Mouse (Mus musculus): Measurements from ENCODE around the gene Grip2. TPM values are rescaled to one million over a fixed set of nuclear protein-coding genes. Genes with fewer than 3 reads are reported as not detected.

Gene Grip2
- polyA plus RNA-seq, 1 experiment from 2014 or later = 0.21 TPM

DNA sequence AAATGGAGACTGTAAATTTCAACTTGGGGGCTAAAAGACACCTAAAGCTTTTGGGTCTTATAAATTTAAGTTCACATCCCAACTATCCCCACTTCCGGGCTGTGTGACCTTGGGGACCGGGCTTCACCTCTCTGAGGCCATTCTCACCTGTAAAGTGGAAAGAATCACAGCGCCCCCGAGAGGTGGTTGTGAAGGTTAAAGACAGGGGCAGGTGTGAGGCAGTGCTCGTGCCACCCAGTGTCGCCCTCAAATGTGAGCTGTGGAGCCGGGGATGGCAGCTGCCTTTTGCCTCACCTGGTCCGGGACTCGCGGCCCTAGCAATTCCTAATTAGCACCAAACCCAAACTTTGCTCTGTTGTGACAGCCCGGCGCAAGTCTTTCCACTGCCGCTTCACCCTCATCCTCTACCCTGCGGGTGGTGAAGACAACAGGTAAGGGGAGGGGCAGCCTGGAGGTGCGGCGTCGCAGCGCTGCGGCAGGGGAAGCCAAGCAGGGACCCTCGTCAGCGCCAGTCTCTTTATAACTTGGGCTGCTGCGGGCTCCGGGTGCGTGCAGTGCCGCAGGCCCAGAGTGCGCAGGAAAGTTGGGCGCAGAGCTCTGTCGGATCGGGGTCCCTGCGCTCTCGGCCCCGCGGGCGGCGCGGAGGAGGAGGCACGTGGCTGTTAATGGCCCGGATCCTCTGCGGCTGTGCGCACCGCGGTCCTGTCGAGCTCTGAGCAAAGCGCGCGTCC is 16.0 kb upstream of the Grip2 start:
- Histone ChIP-seq H3K27me3 (replicated peaks; ENCODE audit: control insufficient read depth, insufficient read depth, low read length) (peaks cover 78% of the 10 kb centered on the region), H3K4me1 (replicated peaks; ENCODE audit: control insufficient read depth, insufficient read depth, low read length) (no peaks in the 10 kb centered on the region), H3K4me2 (peak overlapping the region; percentile 66), H3K4me3 (ENCODE audit: low read depth, low read length) (peak overlapping the region; percentile 46), H3K9me3 (ENCODE audit: control insufficient read depth, low read length) (no peaks in the 10 kb centered on the region), H3K27ac (ENCODE audit: low read depth, low read length) (no peak overlapping the region), H3K36me3 (ENCODE audit: control insufficient read depth, insufficient read depth, low read length) (no peaks in the 10 kb centered on the region), H3K9ac (ENCODE audit: low read depth, low read length) (no peak overlapping the region)
- WGBS = 7% methylated on average over 41 of the region's 46 CpGs
- no peak for DNase-seq (ENCODE audit: low spot score)
- ATAC-seq (replicated peaks; ENCODE audit: low FRiP score) = no peak

GRCm38 (mm10) chr6:91839010-91839871 is 12.2 kb upstream of the Grip2 start:
- Histone ChIP-seq H3K4me1 (replicated peaks; ENCODE audit: control insufficient read depth, insufficient read depth, low read length) (no peaks in the 10 kb centered on the region), H3K36me3 (ENCODE audit: control insufficient read depth, insufficient read depth, low read length) (no peaks in the 10 kb centered on the region), H3K4me3 (ENCODE audit: low read depth, low read length) (no peak overlapping the region), H3K9me3 (ENCODE audit: control insufficient read depth, low read length) (no peaks in the 10 kb centered on the region), H3K4me2 (no peak overlapping the region), H3K27me3 (replicated peaks; ENCODE audit: control insufficient read depth, insufficient read depth, low read length) (peaks cover 53% of the 10 kb centered on the region), H3K9ac (ENCODE audit: low read depth, low read length) (no peak overlapping the region), H3K27ac (ENCODE audit: low read depth, low read length) (no peak overlapping the region)
- ATAC-seq (replicated peaks; ENCODE audit: low FRiP score) (no peak), DNase-seq (ENCODE audit: low spot score) (peak; percentile 72)
- 20% methylated on average over 23 of the region's 23 CpGs for WGBS

- Histone ChIP-seq H3K4me2 (no peak overlapping the region), H3K4me3 (ENCODE audit: low read depth, low read length) (no peak overlapping the region), H3K27ac (ENCODE audit: low read depth, low read length) (no peak overlapping the region), H3K27me3 (replicated peaks; ENCODE audit: control insufficient read depth, insufficient read depth, low read length) (peaks cover 2% of the 10 kb centered on the region; the same call in 1 of the 2 replicates), H3K9me3 (ENCODE audit: control insufficient read depth, low read length) (no peaks in the 10 kb centered on the region), H3K9ac (ENCODE audit: low read depth, low read length) (no peak overlapping the region), H3K36me3 (ENCODE audit: control insufficient read depth, insufficient read depth, low read length) (no peaks in the 10 kb centered on the region), H3K4me1 (replicated peaks; ENCODE audit: control insufficient read depth, insufficient read depth, low read length) (no peaks in the 10 kb centered on the region)
- 52% methylated on average over 3 of the region's 3 CpGs for WGBS
- no peak for DNase-seq (ENCODE audit: low spot score)
- ATAC-seq (replicated peaks; ENCODE audit: low FRiP score) = no peak
These were observed 5.9 kb upstream of the Grip2 start for GRCm38 (mm10) chr6:91832863-91833440.

DNA sequence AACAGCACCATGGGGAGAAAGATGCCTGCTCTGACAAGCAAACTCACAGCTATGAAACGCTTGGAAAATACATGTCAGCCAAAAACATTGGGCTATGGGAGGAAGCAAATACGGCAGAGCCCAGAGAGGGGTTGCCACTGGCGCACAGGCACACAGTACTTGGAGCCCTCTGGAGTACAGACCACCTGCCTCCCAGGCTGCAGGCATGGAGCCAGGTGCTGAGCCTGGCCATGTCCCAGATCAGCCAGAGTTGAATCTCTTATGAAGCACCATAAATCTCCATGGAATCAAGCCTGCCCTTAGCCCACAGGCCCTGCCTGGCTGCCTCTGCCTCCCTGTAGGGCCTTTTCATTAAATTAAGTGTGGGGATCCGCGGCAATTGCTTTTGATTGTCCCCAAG is 876 bp upstream of the Grip2 start:
- WGBS = 79% methylated on average over 5 of the region's 5 CpGs
- Histone ChIP-seq H3K4me2 (no peak overlapping the region), H3K4me1 (replicated peaks; ENCODE audit: control insufficient read depth, insufficient read depth, low read length) (no peaks in the 10 kb centered on the region), H3K9ac (ENCODE audit: low read depth, low read length) (no peak overlapping the region), H3K36me3 (ENCODE audit: control insufficient read depth, insufficient read depth, low read length) (no peaks in the 10 kb centered on the region), H3K27ac (ENCODE audit: low read depth, low read length) (no peak overlapping the region), H3K27me3 (replicated peaks; ENCODE audit: control insufficient read depth, insufficient read depth, low read length) (peaks cover 2% of the 10 kb centered on the region; the same call in 1 of the 2 replicates), H3K9me3 (ENCODE audit: control insufficient read depth, low read length) (no peaks in the 10 kb centered on the region), H3K4me3 (ENCODE audit: low read depth, low read length) (no peak overlapping the region)
- ATAC-seq (replicated peaks; ENCODE audit: low FRiP score) = no peak
- no peak for DNase-seq (ENCODE audit: low spot score)

DNA sequence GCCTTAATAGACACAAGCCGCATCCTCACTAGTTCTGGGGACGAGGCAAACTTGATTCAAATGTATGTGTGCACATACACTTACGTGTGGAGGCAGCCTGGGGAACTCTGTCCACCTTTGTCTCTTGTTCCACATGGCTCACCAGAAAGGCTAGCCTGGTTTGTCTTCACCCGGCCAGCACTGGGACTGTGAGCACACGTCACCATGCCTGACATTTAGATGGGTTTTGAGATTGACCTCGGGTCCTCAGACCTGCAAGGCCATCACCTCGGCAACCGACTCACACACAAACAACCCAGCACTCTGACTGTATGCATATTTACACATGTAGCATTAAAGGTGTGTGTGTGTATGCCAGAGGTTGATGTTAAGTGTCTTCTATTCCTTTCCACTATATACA is 8.8 kb downstream of the Grip2 start:
- DNase-seq (ENCODE audit: low spot score) = no peak
- no peaks in the 10 kb centered on the region for H3K36me3 ChIP-seq (ENCODE audit: control insufficient read depth, insufficient read depth, low read length)
- no peak overlapping the region for H3K9ac ChIP-seq (ENCODE audit: low read depth, low read length)
- no peak overlapping the region for H3K4me2 ChIP-seq
- no peaks in the 10 kb centered on the region for H3K4me1 ChIP-seq (replicated peaks; ENCODE audit: control insufficient read depth, insufficient read depth, low read length)
- H3K4me3 ChIP-seq (ENCODE audit: low read depth, low read length) = no peak overlapping the region
- no peak overlapping the region for H3K27ac ChIP-seq (ENCODE audit: low read depth, low read length)
- H3K27me3 ChIP-seq (replicated peaks; ENCODE audit: control insufficient read depth, insufficient read depth, low read length) = no peaks in the 10 kb centered on the region
- WGBS = 73% methylated on average over 8 of the region's 8 CpGs
- no peak for ATAC-seq (replicated peaks; ENCODE audit: low FRiP score)
- H3K9me3 ChIP-seq (ENCODE audit: control insufficient read depth, low read length) = peaks cover 6% of the 10 kb centered on the region; the same call in 1 of the 2 replicates

DNA sequence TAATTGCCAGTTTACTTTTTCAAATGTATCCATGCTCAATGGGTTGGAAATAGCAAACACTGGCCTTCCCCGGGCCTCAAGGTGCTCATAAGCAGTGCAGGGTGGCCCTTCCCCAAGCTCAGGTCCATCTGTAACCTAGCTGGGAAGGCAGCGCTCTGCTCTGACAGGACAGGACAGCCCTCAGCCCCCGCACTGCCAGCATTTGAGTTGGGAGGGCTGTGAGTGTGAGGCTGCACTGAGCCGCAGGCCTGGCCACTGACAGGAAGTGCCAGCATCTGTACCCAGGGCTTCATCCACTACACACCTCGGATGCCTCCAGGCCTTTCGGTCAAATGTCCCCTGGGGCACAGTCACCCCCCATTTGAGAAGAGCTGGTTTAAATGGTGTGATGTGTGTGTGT is 11.1 kb downstream of the Grip2 start:
- 80% methylated on average over 6 of the region's 6 CpGs for WGBS
- Histone ChIP-seq H3K27ac (ENCODE audit: low read depth, low read length) (no peak overlapping the region), H3K9me3 (ENCODE audit: control insufficient read depth, low read length) (peaks cover 2% of the 10 kb centered on the region; the same call in 1 of the 2 replicates), H3K9ac (ENCODE audit: low read depth, low read length) (no peak overlapping the region), H3K4me3 (ENCODE audit: low read depth, low read length) (no peak overlapping the region), H3K4me1 (replicated peaks; ENCODE audit: control insufficient read depth, insufficient read depth, low read length) (no peaks in the 10 kb centered on the region), H3K27me3 (replicated peaks; ENCODE audit: control insufficient read depth, insufficient read depth, low read length) (no peaks in the 10 kb centered on the region), H3K36me3 (ENCODE audit: control insufficient read depth, insufficient read depth, low read length) (no peaks in the 10 kb centered on the region), H3K4me2 (no peak overlapping the region)
- no peak for ATAC-seq (replicated peaks; ENCODE audit: low FRiP score)
- no peak for DNase-seq (ENCODE audit: low spot score)

GRCm38 (mm10) chr6:91813611-91814010 is 13.4 kb downstream of the Grip2 start:
- Histone ChIP-seq H3K4me3 (ENCODE audit: low read depth, low read length) (no peak overlapping the region), H3K9me3 (ENCODE audit: control insufficient read depth, low read length) (no peaks in the 10 kb centered on the region), H3K9ac (ENCODE audit: low read depth, low read length) (no peak overlapping the region), H3K27ac (ENCODE audit: low read depth, low read length) (no peak overlapping the region), H3K36me3 (ENCODE audit: control insufficient read depth, insufficient read depth, low read length) (no peaks in the 10 kb centered on the region), H3K4me1 (replicated peaks; ENCODE audit: control insufficient read depth, insufficient read depth, low read length) (no peaks in the 10 kb centered on the region), H3K4me2 (no peak overlapping the region), H3K27me3 (replicated peaks; ENCODE audit: control insufficient read depth, insufficient read depth, low read length) (peaks cover 3% of the 10 kb centered on the region)
- DNase-seq (ENCODE audit: low spot score) (no peak), ATAC-seq (replicated peaks; ENCODE audit: low FRiP score) (no peak)
- 88% methylated on average over 3 of the region's 3 CpGs for WGBS

- H3K9me3 ChIP-seq (ENCODE audit: control insufficient read depth, low read length) = no peaks in the 10 kb centered on the region
- ATAC-seq (replicated peaks; ENCODE audit: low FRiP score) = no peak
- no peak overlapping the region for H3K9ac ChIP-seq (ENCODE audit: low read depth, low read length)
- H3K4me2 ChIP-seq = no peak overlapping the region
- no peak overlapping the region for H3K27ac ChIP-seq (ENCODE audit: low read depth, low read length)
- no peak for DNase-seq (ENCODE audit: low spot score)
- no peaks in the 10 kb centered on the region for H3K36me3 ChIP-seq (ENCODE audit: control insufficient read depth, insufficient read depth, low read length)
- H3K4me3 ChIP-seq (ENCODE audit: low read depth, low read length) = no peak overlapping the region
- H3K4me1 ChIP-seq (replicated peaks; ENCODE audit: control insufficient read depth, insufficient read depth, low read length) = no peaks in the 10 kb centered on the region
- H3K27me3 ChIP-seq (replicated peaks; ENCODE audit: control insufficient read depth, insufficient read depth, low read length) = peaks cover 36% of the 10 kb centered on the region
- WGBS = 55% methylated on average over 1 of the region's 1 CpGs
These were observed 17.0 kb downstream of the Grip2 start for GRCm38 (mm10) chr6:91810007-91810406.

All from liver, embryonic 11.5 days (tissue).